Mouse (Mus musculus) intestine, embryonic 16.5 days (tissue): ENCODE measurements around the gene St8sia6. TPM values are rescaled to one million over a fixed set of nuclear protein-coding genes. Genes with fewer than 3 reads are reported as not detected.

Experiments
- ATAC-seq: fragments of 200-750 bp; cut with Nextera tagmentation; 2 replicates; pipeline ENCODE4 v1.8.0; 2017; ENCODE audit warnings: moderate TSS enrichment, moderate library complexity
- H3K27ac ChIP-seq: fragments of 300-500 bp; sonication (generic); 2 replicates; pipeline ENCODE4 v1.5.1; 2014; ENCODE audit warnings: mild to moderate bottlenecking, low read length
- H3K27me3 ChIP-seq: fragments of 300-500 bp; sonication (generic); replicated peaks from 2 replicates; pipeline ENCODE4 v1.6.1; 2014; ENCODE audit warnings: low read length, control low read depth, mixed read lengths; ENCODE audit not compliant: control insufficient read depth, insufficient read depth
- H3K36me3 ChIP-seq: fragments of 300-500 bp; sonication (generic); 2 replicates; pipeline ENCODE4 v1.6.1; 2014; ENCODE audit warnings: low read length, control low read depth; ENCODE audit not compliant: control insufficient read depth, insufficient read depth
- H3K4me1 ChIP-seq: fragments of 300-500 bp; sonication (generic); 2 replicates; pipeline ENCODE4 v1.6.1; 2014; ENCODE audit warnings: low read length, control low read depth, mixed read lengths; ENCODE audit not compliant: control insufficient read depth, insufficient read depth
- H3K4me2 ChIP-seq: fragments of 300-500 bp; sonication (generic); 2 replicates; pipeline ENCODE4 v1.6.1; 2014; ENCODE audit warnings: low read depth, low read length, control low read depth
- H3K4me3 ChIP-seq: fragments of 300-500 bp; sonication (generic); 2 replicates; pipeline ENCODE4 v1.5.1; 2014; ENCODE audit warnings: mild to moderate bottlenecking, low read length
- H3K9ac ChIP-seq: fragments of 300-500 bp; sonication (generic); 2 replicates; pipeline ENCODE4 v1.6.1; 2014; ENCODE audit warnings: low read depth, low read length
- H3K9me3 ChIP-seq: fragments of 300-500 bp; sonication (generic); 2 replicates; pipeline ENCODE4 v1.6.1; 2016; ENCODE audit warnings: low read length, control low read depth; ENCODE audit not compliant: control insufficient read depth
- WGBS: fragments of 180-500 bp; shearing (Covaris S2); extraction: QIAGEN DNeasy Blood & Tissue Kit; methylation state at CpG from one replicate; pipeline ENCODE4 v1.1.7; 2014; 5-methylcytosine and 5-hydroxymethylcytosine counted together
- polyA plus RNA-seq: library from polyadenylated mRNA; unstranded; fragments of >200 nt; fragmentation: Nextera tagmentation; extraction: Ambion mirVana; gene quantifications from 2 replicates; pipeline ENCODE4 v1.2.1, GENCODE M21; 2015

St8sia6 gene
- polyA plus RNA-seq, 1 experiment from 2014 or later = 0.33 TPM

- Histone ChIP-seq H3K9me3 (no peaks in the 10 kb centered on the region), H3K27ac (no peak overlapping the region), H3K9ac (no peak overlapping the region), H3K36me3 (no peaks in the 10 kb centered on the region), H3K27me3 (no peaks in the 10 kb centered on the region), H3K4me2 (no peak overlapping the region), H3K4me1 (no peaks in the 10 kb centered on the region), H3K4me3 (no peak overlapping the region)
- ATAC-seq = no peak
- WGBS = 74% methylated on average over 1 of the region's 1 CpGs
Observed at GRCm38 (mm10) chr2:13749176-13749575, 44.7 kb downstream of the St8sia6 start.

- no peak overlapping the region for H3K4me2 ChIP-seq
- no peaks in the 10 kb centered on the region for H3K4me1 ChIP-seq
- no peak overlapping the region for H3K4me3 ChIP-seq
- 79% methylated on average over 1 of the region's 1 CpGs for WGBS
- H3K9me3 ChIP-seq = no peaks in the 10 kb centered on the region
- no peak for ATAC-seq
- H3K36me3 ChIP-seq = no peaks in the 10 kb centered on the region
- H3K27me3 ChIP-seq = no peaks in the 10 kb centered on the region
- H3K27ac ChIP-seq = no peak overlapping the region
- no peak overlapping the region for H3K9ac ChIP-seq
Observed at GRCm38 (mm10) chr2:13747576-13747975, 46.3 kb downstream of the St8sia6 start.

GRCm38 (mm10) chr2:13746023-13746422 is 47.8 kb downstream of the St8sia6 start:
- Histone ChIP-seq H3K9me3 (no peaks in the 10 kb centered on the region), H3K36me3 (no peaks in the 10 kb centered on the region), H3K27me3 (no peaks in the 10 kb centered on the region), H3K4me2 (no peak overlapping the region), H3K9ac (no peak overlapping the region), H3K4me1 (no peaks in the 10 kb centered on the region), H3K27ac (no peak overlapping the region), H3K4me3 (no peak overlapping the region)
- WGBS = 83% methylated on average over 1 of the region's 1 CpGs
- no peak for ATAC-seq

GRCm38 (mm10) chr2:13738704-13739103 is 55.2 kb downstream of the St8sia6 start:
- Histone ChIP-seq H3K4me2 (no peak overlapping the region), H3K27me3 (no peaks in the 10 kb centered on the region), H3K27ac (no peak overlapping the region), H3K36me3 (no peaks in the 10 kb centered on the region), H3K4me3 (no peak overlapping the region), H3K4me1 (no peaks in the 10 kb centered on the region), H3K9me3 (no peaks in the 10 kb centered on the region), H3K9ac (no peak overlapping the region)
- 58% methylated on average over 7 of the region's 7 CpGs for WGBS
- no peak for ATAC-seq

GRCm38 (mm10) chr2:13727901-13728300 is 66.0 kb downstream of the St8sia6 start:
- no peak overlapping the region for H3K9ac ChIP-seq
- no peak overlapping the region for H3K4me3 ChIP-seq
- no peaks in the 10 kb centered on the region for H3K4me1 ChIP-seq
- 45% methylated on average over 2 of the region's 2 CpGs for WGBS
- no peaks in the 10 kb centered on the region for H3K27me3 ChIP-seq
- no peak overlapping the region for H3K27ac ChIP-seq
- H3K36me3 ChIP-seq = no peaks in the 10 kb centered on the region
- no peaks in the 10 kb centered on the region for H3K9me3 ChIP-seq
- H3K4me2 ChIP-seq = no peak overlapping the region
- ATAC-seq = no peak

- no peaks in the 10 kb centered on the region for H3K36me3 ChIP-seq
- H3K4me1 ChIP-seq = no peaks in the 10 kb centered on the region
- H3K9ac ChIP-seq = no peak overlapping the region
- no peak for ATAC-seq
- no peak overlapping the region for H3K4me2 ChIP-seq
- no peak overlapping the region for H3K27ac ChIP-seq
- no peaks in the 10 kb centered on the region for H3K27me3 ChIP-seq
- 72% methylated on average over 3 of the region's 3 CpGs for WGBS
- H3K4me3 ChIP-seq = no peak overlapping the region
- H3K9me3 ChIP-seq = no peaks in the 10 kb centered on the region
Observed at GRCm38 (mm10) chr2:13725592-13725991, 68.3 kb downstream of the St8sia6 start.

GRCm38 (mm10) chr2:13722241-13722640 is 71.6 kb downstream of the St8sia6 start:
- Histone ChIP-seq H3K4me1 (no peaks in the 10 kb centered on the region), H3K27me3 (no peaks in the 10 kb centered on the region), H3K4me3 (no peak overlapping the region), H3K9me3 (no peaks in the 10 kb centered on the region), H3K9ac (no peak overlapping the region), H3K36me3 (no peaks in the 10 kb centered on the region), H3K4me2 (no peak overlapping the region), H3K27ac (no peak overlapping the region)
- WGBS = 71% methylated on average over 4 of the region's 4 CpGs
- no peak for ATAC-seq

- Histone ChIP-seq H3K36me3 (no peaks in the 10 kb centered on the region), H3K27me3 (no peaks in the 10 kb centered on the region), H3K9me3 (no peaks in the 10 kb centered on the region), H3K4me1 (no peaks in the 10 kb centered on the region), H3K27ac (no peak overlapping the region), H3K4me3 (no peak overlapping the region), H3K9ac (no peak overlapping the region), H3K4me2 (no peak overlapping the region)
- ATAC-seq = no peak
- WGBS = 72% methylated on average over 6 of the region's 6 CpGs
Observed at GRCm38 (mm10) chr2:13718628-13719185, 75.2 kb downstream of the St8sia6 start.

GRCm38 (mm10) chr2:13708785-13709184 is 85.1 kb downstream of the St8sia6 start:
- no peaks in the 10 kb centered on the region for H3K4me1 ChIP-seq
- no peak overlapping the region for H3K9ac ChIP-seq
- no peaks in the 10 kb centered on the region for H3K36me3 ChIP-seq
- ATAC-seq = no peak
- no peak overlapping the region for H3K4me2 ChIP-seq
- H3K4me3 ChIP-seq = no peak overlapping the region
- 44% methylated on average over 1 of the region's 1 CpGs for WGBS
- no peaks in the 10 kb centered on the region for H3K27me3 ChIP-seq
- H3K9me3 ChIP-seq = no peaks in the 10 kb centered on the region
- H3K27ac ChIP-seq = no peak overlapping the region

GRCm38 (mm10) chr2:13697514-13697913 is 96.3 kb downstream of the St8sia6 start:
- no peaks in the 10 kb centered on the region for H3K4me1 ChIP-seq
- no peak overlapping the region for H3K4me3 ChIP-seq
- no peak overlapping the region for H3K4me2 ChIP-seq
- H3K9ac ChIP-seq = no peak overlapping the region
- no peak overlapping the region for H3K27ac ChIP-seq
- ATAC-seq = no peak
- H3K9me3 ChIP-seq = no peaks in the 10 kb centered on the region
- no peaks in the 10 kb centered on the region; the same call in 1 of the 2 replicates for H3K27me3 ChIP-seq
- H3K36me3 ChIP-seq = no peaks in the 10 kb centered on the region
